In the genomic region with DNA sequence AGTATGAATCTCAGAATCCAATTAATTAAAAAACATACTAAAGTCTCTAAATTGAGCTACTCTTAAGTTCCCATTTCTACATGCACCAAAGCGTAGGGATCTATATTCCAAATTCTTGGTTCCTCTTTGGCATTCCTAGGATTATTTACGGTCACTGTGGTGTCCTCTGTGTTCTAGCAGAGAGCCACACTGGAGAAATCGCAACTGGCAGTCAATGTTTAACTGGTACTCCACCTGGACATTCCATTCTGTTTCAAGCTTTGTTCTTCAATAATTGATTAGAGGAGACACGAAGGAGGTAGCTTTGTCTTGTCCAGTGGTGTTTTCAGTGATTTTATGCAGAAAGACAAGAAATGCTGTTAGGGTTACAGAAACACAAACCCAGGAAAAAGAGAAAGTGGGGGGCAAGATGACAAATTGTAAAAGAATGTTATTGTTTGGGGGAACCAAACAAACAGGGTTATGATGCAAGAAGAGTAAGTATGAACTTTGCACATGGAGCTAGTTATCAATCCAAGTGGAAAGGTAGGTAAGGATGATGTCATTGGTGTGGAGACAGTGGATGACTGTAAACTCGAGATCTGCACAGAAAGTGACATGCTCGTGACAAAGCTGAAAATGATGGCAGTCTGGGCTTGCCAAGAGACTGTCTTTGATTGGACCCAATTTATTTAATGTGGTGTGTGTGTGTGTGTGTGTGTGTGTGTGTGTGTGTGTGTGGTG, we compare ENCODE assay signal across 19 mouse cellular contexts. TPM values are rescaled to one million over a fixed set of nuclear protein-coding genes. Genes with fewer than 3 reads are reported as not detected.
"Had no signal": no experiment of that assay in that cellular context is flagged by ENCODE, and none has a peak within 500 bp of the region (broad histone marks: within the 10 kb centered on the region; RNA-seq: fewer than 3 reads in every experiment).

No protein-coding gene starts in this region.

- ATAC-seq: midbrain, embryonic 16.5 days had no signal

- DNase-seq: kidney, adult 11 months; layer of hippocampus, adult 9-11 months; layer of hippocampus, postnatal 36 days; lung, adult 18-20 months; right cerebral cortex, adult 18-20 months; right cerebral cortex, postnatal 25 days; thymus, postnatal 4 days had no signal

- H3K36me3 ChIP-seq: limb, embryonic 12.5 days; midbrain, embryonic 12.5 days had no signal

- H3K9ac ChIP-seq: hindbrain, embryonic 14.5 days; limb, embryonic 12.5 days; midbrain, embryonic 12.5 days had no signal

- H3K27ac ChIP-seq: hindbrain, embryonic 14.5 days; limb, embryonic 12.5 days; midbrain, embryonic 12.5 days; stomach, postnatal 0 days had no signal

- H3K4me2 ChIP-seq: hindbrain, embryonic 14.5 days; limb, embryonic 12.5 days; midbrain, embryonic 12.5 days had no signal

- H3K4me3 ChIP-seq: limb, embryonic 12.5 days; midbrain, embryonic 12.5 days had no signal

- H3K4me1 ChIP-seq: limb, embryonic 12.5 days had no signal

- H3K9me3 ChIP-seq: limb, embryonic 12.5 days; midbrain, embryonic 12.5 days had no signal

- H3K27me3 ChIP-seq: midbrain, embryonic 12.5 days had no signal

RNA-seq across cellular contexts. Expression of a gene that starts 43.6 kb away (rescaled TPM):
- total RNA-seq: layer of hippocampus, adult 18-20 months; layer of hippocampus, postnatal 36 days; left cerebral cortex, postnatal 36 days; megakaryocyte-erythroid progenitor cell, adult 5-6 weeks had no signal
- polyA plus RNA-seq: hindbrain, embryonic 14.5 days; kidney, embryonic 16.5 days; limb, embryonic 12.5 days; lung, embryonic 16.5 days; midbrain, embryonic 12.5 days; midbrain, embryonic 16.5 days; neural tube, embryonic 14.5 days; small intestine, adult 2 months; stomach, postnatal 0 days had no signal
